In genomic region chr1:26243351-26243750, GRCm38 (mm10) we compare ENCODE assay signal across 20 mouse cellular contexts.
A peak's percentile ranks its signal among the peaks of the same experiment; 100 is the strongest.
DNase-seq lines count a peak whose midpoint lies in the region; ATAC-seq and TF ChIP-seq lines count a peak whose summit lies in the region.
"Had no signal": no experiment of that assay in that cellular context is flagged by ENCODE, and none has a peak within 500 bp of the region (broad histone marks: within the 10 kb centered on the region; RNA-seq: fewer than 3 reads in every experiment).

No protein-coding gene starts in this region.

- H3K36me3 ChIP-seq in embryonic facial prominence, embryonic 14.5 days (ENCODE audit: control insufficient read depth, insufficient read depth, low read length) = no peaks in the 10 kb centered on the region
- H3K36me3 ChIP-seq in embryonic facial prominence, embryonic 10.5 days (replicated peaks) = no peaks in the 10 kb centered on the region
- no peaks in the 10 kb centered on the region for H3K36me3 ChIP-seq in midbrain, postnatal 0 days (ENCODE audit: insufficient read depth, low read length)
- H3K36me3 ChIP-seq in midbrain, embryonic 14.5 days (ENCODE audit: control insufficient read depth, insufficient read depth, low read length) = no peaks in the 10 kb centered on the region
- H3K36me3 ChIP-seq: embryonic facial prominence, embryonic 12.5 days; embryonic facial prominence, embryonic 15.5 days; forebrain, embryonic 10.5 days; forebrain, embryonic 12.5 days had no signal

- TF ChIP-seq CTCF in midbrain, postnatal 0 days (IDR thresholded peaks at IDR 0.05) = no peak

- no peak overlapping the region for H3K27ac ChIP-seq in embryonic facial prominence, embryonic 14.5 days (replicated peaks; ENCODE audit: low read depth, low read length)
- no peak overlapping the region for H3K27ac ChIP-seq in embryonic facial prominence, embryonic 10.5 days (replicated peaks)
- H3K27ac ChIP-seq in midbrain, postnatal 0 days (ENCODE audit: low read depth, low read length) = no peak overlapping the region
- no peak overlapping the region for H3K27ac ChIP-seq in midbrain, embryonic 14.5 days (replicated peaks; ENCODE audit: low read depth, low read length)
- H3K27ac ChIP-seq: embryonic facial prominence, embryonic 12.5 days; embryonic facial prominence, embryonic 15.5 days; forebrain, embryonic 10.5 days; forebrain, embryonic 12.5 days had no signal

- no peak overlapping the region for H3K4me3 ChIP-seq in embryonic facial prominence, embryonic 14.5 days (ENCODE audit: low read depth, low read length)
- no peak overlapping the region for H3K4me3 ChIP-seq in embryonic facial prominence, embryonic 10.5 days
- no peak overlapping the region for H3K4me3 ChIP-seq in midbrain, postnatal 0 days (ENCODE audit: low read depth, low read length)
- H3K4me3 ChIP-seq in midbrain, embryonic 14.5 days (replicated peaks; ENCODE audit: low read depth, low read length) = no peak overlapping the region
- H3K4me3 ChIP-seq: embryonic facial prominence, embryonic 12.5 days; embryonic facial prominence, embryonic 15.5 days; erythroblast, embryonic 14.5 days; forebrain, embryonic 10.5 days; forebrain, embryonic 12.5 days had no signal

- no peak for ATAC-seq in embryonic facial prominence, embryonic 14.5 days (ENCODE audit: low read depth)
- ATAC-seq in midbrain, postnatal 0 days (ENCODE audit: low FRiP score) = no peak
- ATAC-seq in midbrain, embryonic 14.5 days (ENCODE audit: low FRiP score, low TSS enrichment) = no peak
- ATAC-seq: forebrain, embryonic 14.5 days; forebrain, embryonic 16.5 days had no signal

- intact Hi-C loops in left cerebral cortex, postnatal 4 days (cut with DNase I) = no loop called here

- no peak overlapping the region for H3K4me2 ChIP-seq in embryonic facial prominence, embryonic 14.5 days (ENCODE audit: low read depth, low read length)
- no peak overlapping the region for H3K4me2 ChIP-seq in midbrain, postnatal 0 days (ENCODE audit: low read depth, low read length, poor library complexity, severe bottlenecking)
- no peak overlapping the region for H3K4me2 ChIP-seq in midbrain, embryonic 14.5 days (ENCODE audit: low read length)
- H3K4me2 ChIP-seq: embryonic facial prominence, embryonic 12.5 days; embryonic facial prominence, embryonic 15.5 days; forebrain, embryonic 12.5 days had no signal

- no peaks in the 10 kb centered on the region for H3K9me3 ChIP-seq in embryonic facial prominence, embryonic 14.5 days (ENCODE audit: control insufficient read depth, low read length)
- no peaks in the 10 kb centered on the region for H3K9me3 ChIP-seq in embryonic facial prominence, embryonic 10.5 days
- no peaks in the 10 kb centered on the region for H3K9me3 ChIP-seq in midbrain, postnatal 0 days (ENCODE audit: low read length)
- no peaks in the 10 kb centered on the region for H3K9me3 ChIP-seq in midbrain, embryonic 14.5 days (ENCODE audit: control insufficient read depth, low read length)
- H3K9me3 ChIP-seq: embryonic facial prominence, embryonic 12.5 days; embryonic facial prominence, embryonic 15.5 days; forebrain, embryonic 10.5 days; forebrain, embryonic 12.5 days had no signal

- no peaks in the 10 kb centered on the region for H3K27me3 ChIP-seq in embryonic facial prominence, embryonic 14.5 days (replicated peaks; ENCODE audit: control insufficient read depth, insufficient read depth, low read length)
- H3K27me3 ChIP-seq in embryonic facial prominence, embryonic 10.5 days (replicated peaks; ENCODE audit: low read depth, poor library complexity, severe bottlenecking) = no peaks in the 10 kb centered on the region
- H3K27me3 ChIP-seq in midbrain, postnatal 0 days (ENCODE audit: insufficient read depth, low read length) = no peaks in the 10 kb centered on the region
- no peaks in the 10 kb centered on the region for H3K27me3 ChIP-seq in midbrain, embryonic 14.5 days (ENCODE audit: control insufficient read depth, insufficient read depth, low read length)
- H3K27me3 ChIP-seq: embryonic facial prominence, embryonic 12.5 days; embryonic facial prominence, embryonic 15.5 days; forebrain, embryonic 12.5 days had no signal

- WGBS in embryonic facial prominence, embryonic 14.5 days = 69% methylated on average over 5 of the region's 5 CpGs
- WGBS in embryonic facial prominence, embryonic 10.5 days = 88% methylated on average over 5 of the region's 5 CpGs
- WGBS in midbrain, postnatal 0 days = 79% methylated on average over 5 of the region's 5 CpGs
- WGBS in midbrain, embryonic 14.5 days = 87% methylated on average over 5 of the region's 5 CpGs

- no peaks in the 10 kb centered on the region for H3K4me1 ChIP-seq in embryonic facial prominence, embryonic 14.5 days (ENCODE audit: control insufficient read depth, insufficient read depth, low read length)
- no peaks in the 10 kb centered on the region for H3K4me1 ChIP-seq in embryonic facial prominence, embryonic 10.5 days
- no peaks in the 10 kb centered on the region for H3K4me1 ChIP-seq in midbrain, postnatal 0 days (ENCODE audit: insufficient read depth, low read length)
- H3K4me1 ChIP-seq in midbrain, embryonic 14.5 days (ENCODE audit: control insufficient read depth, insufficient read depth, low read length) = no peaks in the 10 kb centered on the region
- H3K4me1 ChIP-seq: embryonic facial prominence, embryonic 12.5 days; embryonic facial prominence, embryonic 15.5 days; forebrain, embryonic 10.5 days; forebrain, embryonic 12.5 days had no signal

- DNase-seq in cerebellum, postnatal 14 days = peak; percentile 11 to 50
- no peak for DNase-seq in cerebellum, adult 9-10 months
- DNase-seq in embryonic facial prominence, embryonic 14.5 days (ENCODE audit: low spot score) = peak; percentile 7
- no peak for DNase-seq in embryonic facial prominence, embryonic 10.5 days (ENCODE audit: low spot score)
- peak; percentile 11 for DNase-seq in left cerebral cortex, postnatal 4 days
- no peak for DNase-seq in left cerebral cortex, adult 11 months (ENCODE audit: low spot score)
- DNase-seq in midbrain, postnatal 0 days (ENCODE audit: low spot score) = peak; percentile 10
- no peak for DNase-seq in midbrain, embryonic 14.5 days
- DNase-seq: adrenal gland, adult 2 months; adrenal gland, postnatal 10 days; adrenal gland, postnatal 25 days; cerebellum, adult 11-12 months; embryo, embryonic 11 days had no signal

- no peak overlapping the region for H3K9ac ChIP-seq in embryonic facial prominence, embryonic 14.5 days (ENCODE audit: low read depth, low read length)
- H3K9ac ChIP-seq in midbrain, postnatal 0 days (replicated peaks; ENCODE audit: low read length, poor library complexity, severe bottlenecking) = no peak overlapping the region
- H3K9ac ChIP-seq in midbrain, embryonic 14.5 days (replicated peaks; ENCODE audit: low read length) = no peak overlapping the region
- H3K9ac ChIP-seq: embryonic facial prominence, embryonic 12.5 days; embryonic facial prominence, embryonic 15.5 days; forebrain, embryonic 12.5 days had no signal

Comparison
In these comparisons a context has a peak if more than half of its experiments do, and no peak if none do; other contexts are left out.
1. DNase-seq: peak in cerebellum, postnatal 14 days (2 of 2), embryonic facial prominence, embryonic 14.5 days (single experiment), left cerebral cortex, postnatal 4 days (single experiment) and midbrain, postnatal 0 days (single experiment); none in cerebellum, adult 9-10 months (single experiment), embryonic facial prominence, embryonic 10.5 days (single experiment), left cerebral cortex, adult 11 months (single experiment) and midbrain, embryonic 14.5 days (single experiment).